Mouse (Mus musculus) cerebellum, postnatal 4 days (tissue): ENCODE data around the gene Trim9.

ENCODE experiments used
- DNase-seq, 2 experiments: peaks; one replicate each; pipeline ENCODE4 v3.0.0; 2022; ENCODE audit warnings: low spot score in 2 of 2, mixed read lengths in 1 of 2

The Trim9 gene

DNA sequence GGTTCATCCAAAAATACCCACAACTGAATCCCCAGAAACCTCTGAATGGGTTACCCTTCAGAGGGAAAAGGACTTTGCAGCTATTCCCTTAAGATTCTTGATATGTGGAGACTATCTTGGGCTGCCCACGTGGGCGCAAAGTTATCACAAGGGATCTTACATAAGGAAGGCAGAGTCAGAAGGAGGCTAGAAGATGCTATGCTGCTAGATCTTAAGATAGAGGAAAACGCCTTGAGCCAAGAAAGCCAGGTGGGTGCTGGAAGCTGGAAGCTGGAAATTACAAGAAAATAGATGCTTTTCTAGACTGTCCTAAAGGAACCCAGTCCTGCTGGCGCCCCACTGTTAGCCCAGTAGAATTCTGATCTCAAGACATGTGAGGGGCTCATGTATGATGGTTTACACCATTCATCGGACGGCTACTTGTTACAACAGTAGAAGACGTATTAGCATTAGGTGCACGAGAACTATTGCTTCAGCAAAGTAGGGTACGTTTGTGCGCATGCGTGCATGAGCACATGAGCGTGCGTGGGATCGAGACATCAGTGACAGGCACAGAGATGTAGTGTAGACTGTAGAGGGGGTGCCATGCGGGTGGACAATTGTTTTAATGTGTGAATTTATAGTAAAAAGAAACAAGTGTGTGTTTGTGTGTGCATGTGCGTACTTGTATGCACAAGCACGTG lies 85.0 kb downstream of the Trim9 start:
- DNase-seq, result no peak

DNA sequence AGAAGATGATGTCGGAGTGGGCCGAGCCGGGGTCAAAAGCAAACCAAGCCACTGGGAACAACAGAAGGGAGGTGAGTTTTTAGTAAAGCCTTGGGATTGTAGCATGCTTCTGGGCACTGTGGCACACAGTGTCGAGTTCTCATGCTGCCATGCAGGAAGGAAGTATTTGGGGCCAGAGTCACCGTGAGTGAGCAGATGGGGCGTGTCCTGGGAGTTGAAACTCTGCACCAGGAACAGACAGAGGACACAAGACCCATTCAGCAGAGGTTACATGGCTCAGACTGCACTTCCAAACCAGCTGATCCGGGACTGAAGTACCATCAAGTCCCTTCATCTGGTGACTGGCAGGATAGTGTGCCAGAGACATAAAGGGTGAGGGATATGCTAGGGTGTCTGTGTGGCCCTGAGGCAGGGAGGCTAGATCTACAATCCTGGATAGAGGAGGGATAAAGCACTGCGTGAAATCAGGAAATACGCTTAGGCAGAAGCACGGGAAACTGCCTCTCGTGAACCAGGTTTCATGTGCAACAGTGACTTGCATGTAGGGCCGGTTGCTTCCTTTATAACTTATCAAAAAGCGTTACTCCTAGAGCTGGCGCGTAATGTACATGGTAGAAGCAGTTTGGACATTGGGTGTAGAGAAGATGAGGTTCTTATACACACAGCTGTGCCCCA lies 96.1 kb downstream of the Trim9 start:
- no peak for DNase-seq

DNA sequence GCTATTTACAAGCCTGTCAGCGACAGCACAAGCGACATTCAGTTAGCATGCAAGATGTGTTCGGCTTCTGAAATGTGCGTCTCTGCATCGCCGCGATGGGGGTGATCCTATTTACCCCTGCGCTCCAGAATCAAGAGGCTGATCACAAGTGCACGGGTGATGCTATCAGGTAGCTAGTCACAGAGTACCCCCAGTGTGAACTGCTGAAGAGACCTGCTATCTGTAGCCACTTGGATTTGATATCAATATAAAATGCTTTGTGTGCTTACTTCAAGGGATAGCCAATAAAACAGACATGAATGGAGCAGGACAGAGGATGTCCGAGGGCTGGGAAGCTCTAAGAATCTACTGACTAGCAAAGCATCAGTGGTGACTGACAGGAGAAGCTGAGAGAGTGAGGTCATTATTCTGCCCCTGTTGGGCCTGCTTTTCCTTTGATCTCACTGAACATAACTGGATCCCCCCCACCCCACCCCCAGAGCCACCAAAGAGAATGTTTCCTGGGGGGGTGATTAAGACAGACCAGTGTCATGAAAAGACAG lies 97.7 kb downstream of the Trim9 start:
- DNase-seq, result no peak

DNA sequence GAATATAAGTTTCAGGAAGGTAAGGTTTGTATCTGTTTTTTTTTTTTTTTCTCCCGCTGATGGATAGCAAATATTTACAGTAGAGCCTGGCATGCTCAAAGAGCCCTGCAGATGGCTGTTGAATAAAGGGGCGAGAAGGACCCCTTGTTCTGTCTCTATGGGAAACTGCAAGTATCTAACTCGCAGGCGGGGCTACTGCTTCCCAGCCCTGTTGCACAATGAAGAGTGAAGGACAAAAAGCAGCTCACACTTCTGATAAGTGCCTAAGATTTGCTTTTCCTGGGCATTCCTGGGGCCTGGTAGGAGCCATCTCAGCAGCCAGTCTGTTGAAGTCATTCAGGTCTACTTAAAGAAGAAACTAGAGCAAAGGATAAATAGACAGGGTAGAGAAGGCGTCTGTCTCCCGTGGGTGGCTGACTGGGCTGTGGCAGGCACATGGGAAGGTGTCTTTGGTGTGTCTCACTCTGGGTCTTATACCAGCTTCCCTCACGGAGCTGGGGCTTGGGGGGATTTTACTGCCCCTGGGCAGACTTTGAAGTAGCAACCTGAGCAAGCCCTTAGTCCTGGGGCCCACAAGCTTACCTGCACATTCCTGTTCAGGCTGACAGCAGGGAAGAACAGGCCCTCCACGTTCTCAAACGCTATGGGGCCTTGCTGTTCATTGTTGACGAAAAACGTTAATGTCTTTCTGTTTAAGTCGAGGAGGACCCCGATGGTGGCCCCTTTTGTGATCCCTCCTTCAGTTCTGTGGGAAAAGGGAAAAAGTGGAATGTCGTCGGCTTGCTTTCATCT lies 99.5 kb downstream of the Trim9 start:
- DNase-seq, result no peak

DNA sequence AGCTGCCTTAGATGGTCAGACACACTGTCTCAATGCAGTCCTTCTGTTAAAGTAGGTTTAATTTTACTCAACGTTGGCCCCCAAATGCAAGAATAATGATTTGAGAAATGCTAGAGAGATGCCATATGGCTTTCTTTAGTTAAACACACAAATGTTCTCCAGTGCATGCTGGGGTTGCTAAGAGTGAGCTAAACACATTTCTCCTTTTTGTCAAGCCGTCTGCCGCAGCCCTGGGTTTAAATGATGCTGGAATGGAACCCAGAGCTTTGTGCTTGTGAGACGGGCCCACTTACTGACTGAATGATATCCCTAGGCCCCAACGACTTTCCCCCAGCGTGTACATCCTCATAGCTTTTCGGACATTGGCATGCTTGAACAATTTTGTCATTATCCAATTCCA lies 104.9 kb downstream of the Trim9 start:
- DNase-seq, result no peak

DNA sequence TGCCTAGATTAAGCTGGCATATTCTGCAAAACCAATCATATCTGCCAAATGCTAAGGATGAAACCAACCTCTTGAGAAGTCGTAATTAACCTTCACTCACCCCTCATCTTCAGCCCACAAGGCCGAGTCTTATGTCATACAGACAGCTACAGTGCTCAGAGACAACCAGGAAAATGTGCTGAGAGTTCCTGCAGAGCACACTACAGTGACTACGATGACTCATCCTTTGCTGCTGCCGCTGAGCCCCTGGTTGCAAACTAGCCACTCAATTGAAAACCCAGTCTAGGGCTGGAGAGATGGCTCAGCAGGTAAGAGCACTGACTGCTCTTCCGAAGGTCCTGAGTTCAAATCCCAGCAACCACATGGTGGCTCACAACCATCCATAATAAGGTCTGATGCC lies 107.7 kb downstream of the Trim9 start:
- no peak for DNase-seq

DNA sequence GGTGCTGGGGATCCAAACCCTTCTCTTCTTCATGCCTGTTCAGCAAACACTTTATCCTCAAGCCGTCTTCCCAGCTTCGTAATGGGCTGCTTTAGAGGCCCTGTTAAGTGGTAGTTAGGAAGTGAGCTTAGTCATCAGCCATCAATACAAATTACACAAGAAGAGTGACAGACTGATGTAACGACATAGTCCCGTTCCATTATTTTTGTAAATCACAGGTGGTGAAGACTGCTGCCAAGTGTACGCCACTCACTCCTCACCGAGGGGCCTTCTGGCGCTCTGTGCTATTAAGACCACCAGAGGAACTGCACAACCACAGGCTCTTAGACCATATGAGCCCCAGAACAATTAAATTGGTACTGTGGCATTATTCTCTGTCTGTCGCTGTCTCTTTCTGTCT lies 108.8 kb downstream of the Trim9 start:
- DNase-seq, result no peak

DNA sequence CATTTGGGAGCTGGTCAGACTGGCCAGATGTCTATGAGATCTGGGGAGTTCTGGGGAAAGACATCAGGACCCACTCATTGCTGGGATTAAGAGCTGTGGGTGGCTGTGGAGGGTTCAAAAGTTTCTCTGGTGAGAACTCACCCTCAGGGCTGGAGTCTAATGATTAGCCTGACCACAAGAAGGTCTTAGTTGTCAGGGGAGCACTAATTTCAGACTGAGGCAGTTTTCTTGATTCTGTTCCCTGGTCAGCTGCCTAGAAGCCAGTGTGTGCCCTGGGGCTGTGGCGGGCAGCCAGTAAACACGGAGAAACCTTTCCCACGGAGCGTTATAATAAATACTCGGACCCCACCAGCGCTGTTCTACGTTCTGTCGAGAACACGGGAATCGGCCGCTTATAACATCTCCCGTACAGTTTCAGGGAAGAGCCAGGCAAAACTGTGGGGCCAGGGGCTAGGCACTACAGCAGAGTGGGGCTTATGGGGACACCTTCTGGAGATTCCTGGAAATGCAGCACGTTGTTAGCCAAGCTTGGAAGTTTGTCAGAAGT lies 112.4 kb downstream of the Trim9 start:
- DNase-seq, result peak; percentile 73 to 85

DNA sequence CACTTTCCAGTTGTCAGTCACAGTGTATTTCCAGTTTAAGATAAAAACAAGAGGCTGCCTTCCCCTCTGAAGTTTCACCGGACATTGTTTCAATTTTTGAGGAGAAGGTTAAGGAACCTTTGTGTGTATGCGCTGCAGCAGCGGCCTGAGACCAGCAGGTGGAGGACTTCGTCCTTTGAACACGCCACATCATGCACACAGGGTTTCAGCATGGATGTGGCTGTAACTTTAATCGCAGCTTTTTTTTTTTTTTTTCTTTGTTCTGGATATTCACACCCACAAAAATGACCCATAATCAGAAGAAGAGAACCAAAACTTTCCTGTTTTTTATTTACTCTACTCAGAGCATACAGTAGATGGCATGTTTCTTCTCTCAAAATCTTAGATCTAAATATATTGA lies 113.0 kb downstream of the Trim9 start:
- peak in 1 of 2 experiments; percentile 37 for DNase-seq

DNA sequence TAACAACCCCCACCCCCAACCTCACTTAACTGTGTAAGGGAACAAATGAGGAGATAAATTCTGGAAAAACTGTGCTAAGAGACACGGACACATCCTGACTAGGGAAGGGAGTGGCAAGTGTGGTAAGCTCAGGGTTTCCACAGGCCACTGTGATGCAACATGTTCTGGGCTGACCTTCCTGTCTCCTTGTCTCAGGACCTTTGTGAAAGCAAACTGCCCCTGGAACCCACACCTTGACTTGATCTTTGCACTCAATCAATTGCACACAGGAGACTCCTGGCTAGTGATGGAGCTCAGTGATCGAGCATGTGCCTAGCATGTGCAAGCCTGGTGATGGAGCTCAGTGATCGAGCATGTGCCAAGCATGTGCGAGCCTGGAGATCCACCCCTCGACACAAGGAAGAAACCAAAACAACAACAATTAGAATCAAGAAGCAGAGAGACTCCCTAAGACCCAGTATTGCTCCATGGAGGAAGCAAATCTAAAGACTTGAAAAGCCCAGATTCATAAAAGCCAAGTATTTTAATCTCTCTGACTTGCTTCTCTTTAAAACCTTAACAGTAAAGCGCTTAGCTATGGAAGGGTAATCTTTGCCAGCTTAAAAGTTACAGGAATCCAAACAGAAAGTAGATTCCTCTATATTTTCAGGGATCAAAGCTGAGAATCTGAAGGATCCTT lies 113.6 kb downstream of the Trim9 start:
- no peak for DNase-seq

DNA sequence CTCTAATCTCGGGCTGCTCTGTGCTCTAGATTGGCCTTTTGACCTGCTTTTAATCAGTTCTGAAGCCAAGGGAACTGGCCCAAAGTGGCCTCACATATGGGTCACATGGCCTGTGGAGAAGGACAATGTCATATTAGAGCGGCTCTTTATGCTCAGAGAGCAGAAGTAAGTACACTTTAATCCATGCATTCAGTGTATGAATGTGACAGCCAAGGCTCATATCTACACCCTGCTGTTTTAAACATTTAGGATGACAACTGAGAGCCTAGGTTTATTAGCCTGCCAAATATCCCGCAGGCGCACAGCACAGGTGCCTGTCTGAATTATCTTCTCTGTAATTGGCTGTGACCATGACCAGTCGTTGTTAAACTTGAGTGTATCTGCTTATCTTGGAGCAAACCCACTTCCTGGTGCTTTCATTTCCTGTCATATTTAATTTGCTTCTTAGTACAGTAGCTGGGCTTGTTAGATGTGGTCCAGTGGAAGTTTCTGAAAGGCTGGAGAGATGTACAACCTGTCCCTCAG lies 115.3 kb downstream of the Trim9 start:
- no peak for DNase-seq

DNA sequence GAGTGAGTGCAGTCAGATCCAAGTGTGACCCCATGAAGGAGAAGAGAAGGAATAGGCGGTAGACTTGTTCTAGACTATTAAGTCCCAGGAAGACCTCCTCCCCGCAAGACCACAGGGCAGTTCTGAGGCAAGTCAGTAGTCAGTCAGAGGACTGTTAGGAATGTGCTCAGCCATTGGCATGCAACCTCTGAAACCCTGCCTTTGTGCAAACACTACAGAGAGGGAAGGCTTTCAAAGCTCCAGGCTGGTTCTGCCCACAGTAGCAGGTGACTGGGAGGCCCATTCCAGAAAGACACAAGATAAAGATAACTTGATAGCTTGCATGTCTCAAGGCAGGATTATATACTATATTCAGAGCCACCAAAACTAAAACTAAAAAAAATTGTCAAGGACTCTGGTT lies 116.1 kb downstream of the Trim9 start, which contains the start of gene Pygl:
Gene Pygl (minus strand): TSS at position 195 of the 400 bp plus-strand sequence.
- DNase-seq, result no peak

DNA sequence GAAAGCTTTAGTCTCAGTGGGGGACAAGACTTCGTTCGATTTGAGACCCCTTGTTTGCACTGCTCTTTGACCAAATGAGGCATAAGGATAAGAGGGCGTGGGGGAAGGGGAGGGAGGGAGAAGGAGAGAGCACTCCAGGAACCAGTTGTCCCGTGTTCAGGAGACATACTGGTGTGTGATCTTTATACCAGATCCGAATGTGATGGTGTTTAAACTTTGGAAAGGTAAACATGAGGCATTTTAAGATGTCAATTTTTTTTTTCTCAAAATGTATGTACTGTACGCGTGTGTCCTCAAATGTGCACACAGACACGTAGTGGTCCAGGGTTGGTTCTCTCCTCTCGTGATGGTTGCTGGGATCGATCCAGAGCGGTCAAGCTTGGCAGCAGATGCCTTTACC lies 119.3 kb downstream of the Trim9 start:
- no peak for DNase-seq

DNA sequence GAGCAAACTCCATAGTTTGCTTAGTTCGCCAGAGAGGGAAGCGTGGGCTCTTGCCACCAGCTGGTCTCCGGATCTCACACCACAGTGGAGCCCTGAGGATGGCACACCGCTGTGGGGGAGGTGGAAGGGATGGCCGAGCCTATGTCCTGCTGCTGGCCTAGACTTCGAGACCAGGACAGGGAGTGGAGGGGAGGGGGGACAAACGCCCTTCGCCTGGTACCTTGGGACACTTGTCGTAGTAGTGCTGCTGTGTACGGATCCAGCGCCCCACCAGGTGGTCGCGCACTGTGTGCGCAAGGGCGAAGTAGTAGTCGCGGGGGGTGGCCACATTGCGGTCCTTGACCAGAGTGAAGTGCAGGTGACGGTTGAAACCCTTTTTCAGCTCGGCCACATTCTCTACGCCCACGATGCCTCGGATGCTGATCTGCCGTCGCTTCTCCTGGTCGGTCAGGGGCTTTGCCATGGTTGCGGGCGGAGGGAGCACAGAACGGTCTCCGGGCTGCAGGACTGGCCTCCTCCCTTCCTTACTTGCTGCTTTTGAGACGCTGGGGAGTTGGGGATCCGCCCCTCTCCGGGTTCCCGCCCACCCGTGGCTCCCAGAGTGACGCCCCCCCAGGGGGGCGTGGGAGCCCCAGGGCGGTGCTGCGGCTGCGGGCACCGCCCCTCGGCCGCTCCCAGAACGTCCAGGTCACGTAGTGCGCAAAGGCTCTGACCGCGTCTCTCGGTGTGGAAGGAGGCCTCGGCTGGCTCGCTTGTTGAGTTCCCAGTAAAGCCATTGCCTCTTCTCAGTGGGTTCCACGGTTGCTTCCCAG lies 120.1 kb downstream of the Trim9 start:
- peak in 1 of 2 experiments; percentile 10 for DNase-seq

DNA sequence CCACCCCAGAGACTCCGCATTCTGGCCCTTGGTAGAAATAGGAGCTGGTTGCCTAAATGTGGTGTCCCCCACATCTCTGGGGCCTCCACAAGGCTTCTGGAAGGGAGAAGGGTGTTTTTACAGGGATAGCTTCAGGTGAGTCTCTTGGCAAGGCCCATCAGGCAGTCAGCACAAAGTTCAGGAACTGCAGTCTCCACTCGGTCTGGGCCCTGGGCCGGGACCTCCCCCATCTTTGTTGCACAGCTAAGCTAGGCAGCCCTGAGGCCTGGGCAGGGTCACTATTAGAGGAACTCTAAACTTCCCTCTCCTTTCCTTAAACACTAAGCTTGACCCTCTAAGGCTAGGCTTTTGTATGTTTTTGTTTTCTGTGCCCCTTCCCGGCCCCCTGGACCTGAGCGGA lies 120.8 kb downstream of the Trim9 start:
- no peak for DNase-seq

DNA sequence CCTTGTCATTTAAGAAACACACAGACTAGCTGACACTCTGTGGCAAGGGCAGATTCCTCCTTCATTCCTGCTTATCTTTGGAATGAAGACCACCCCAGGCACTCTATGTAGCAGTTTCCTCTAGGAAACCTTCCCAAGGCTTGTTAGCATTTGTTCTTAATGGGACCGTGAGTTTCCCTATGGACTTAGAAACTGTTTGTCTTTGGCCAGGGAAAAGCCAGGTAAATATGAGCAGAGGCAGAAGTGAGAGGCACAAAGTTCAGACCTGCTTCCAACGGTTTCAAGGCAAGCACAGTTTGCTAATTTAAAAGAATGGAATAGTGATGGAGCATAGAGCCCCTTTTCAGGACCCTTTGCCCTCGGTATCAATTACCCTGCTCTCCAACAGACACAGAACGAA lies 124.1 kb downstream of the Trim9 start:
- no peak for DNase-seq

DNA sequence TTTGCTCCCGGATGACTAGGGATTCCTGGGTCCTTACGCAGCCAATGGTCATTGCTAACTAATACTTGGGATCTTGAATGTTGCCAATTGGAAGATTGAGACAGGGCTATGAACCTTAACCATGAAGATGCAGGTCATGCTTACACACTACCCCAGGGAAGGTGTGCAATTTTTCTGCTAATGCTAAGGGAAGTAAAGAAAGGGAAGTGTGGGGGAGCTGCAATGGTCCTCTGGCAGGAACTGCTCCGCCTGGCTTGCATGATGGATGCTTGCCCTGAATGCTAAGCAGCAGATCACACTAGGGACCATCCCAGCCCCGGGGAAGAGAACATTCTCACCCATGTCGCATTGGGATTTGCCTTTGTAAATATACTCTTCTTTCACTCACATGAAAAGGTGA lies 126.0 kb downstream of the Trim9 start:
- DNase-seq, result no peak

DNA sequence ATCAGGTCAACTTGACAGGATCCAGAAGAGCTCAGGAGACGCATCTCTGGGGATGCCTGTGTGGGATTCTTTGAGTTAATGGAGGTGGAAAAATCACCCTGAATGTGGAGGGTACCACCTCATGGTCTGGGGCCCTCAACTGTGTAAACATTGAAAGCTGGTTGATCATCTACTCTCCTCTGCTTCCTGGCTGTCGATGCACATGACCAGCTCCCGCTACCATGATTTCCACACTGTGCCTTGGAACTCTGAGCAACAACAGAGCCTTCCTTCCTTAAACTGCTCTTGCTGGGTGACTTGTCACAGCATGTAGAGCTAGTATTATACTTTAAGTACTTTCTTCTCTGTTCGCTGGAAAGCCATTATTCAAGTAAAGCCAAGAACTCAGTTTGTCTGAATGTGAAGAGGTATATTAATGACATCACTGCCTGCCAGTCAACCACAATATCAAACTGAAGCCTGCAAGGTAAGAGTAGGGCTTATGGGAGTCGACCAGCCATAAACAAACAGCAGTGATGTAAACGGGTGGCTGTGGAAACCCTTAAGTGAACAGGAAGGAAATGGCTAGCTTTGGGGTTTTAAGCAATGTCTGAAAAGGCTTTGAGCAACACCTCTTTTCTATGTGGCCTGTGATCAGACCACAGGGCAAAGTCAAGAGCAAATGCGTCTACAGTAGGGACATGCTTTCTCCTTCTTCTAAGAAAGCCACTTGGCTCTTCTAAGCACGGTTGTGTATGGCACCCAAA lies 128.4 kb downstream of the Trim9 start:
- DNase-seq, result no peak

DNA sequence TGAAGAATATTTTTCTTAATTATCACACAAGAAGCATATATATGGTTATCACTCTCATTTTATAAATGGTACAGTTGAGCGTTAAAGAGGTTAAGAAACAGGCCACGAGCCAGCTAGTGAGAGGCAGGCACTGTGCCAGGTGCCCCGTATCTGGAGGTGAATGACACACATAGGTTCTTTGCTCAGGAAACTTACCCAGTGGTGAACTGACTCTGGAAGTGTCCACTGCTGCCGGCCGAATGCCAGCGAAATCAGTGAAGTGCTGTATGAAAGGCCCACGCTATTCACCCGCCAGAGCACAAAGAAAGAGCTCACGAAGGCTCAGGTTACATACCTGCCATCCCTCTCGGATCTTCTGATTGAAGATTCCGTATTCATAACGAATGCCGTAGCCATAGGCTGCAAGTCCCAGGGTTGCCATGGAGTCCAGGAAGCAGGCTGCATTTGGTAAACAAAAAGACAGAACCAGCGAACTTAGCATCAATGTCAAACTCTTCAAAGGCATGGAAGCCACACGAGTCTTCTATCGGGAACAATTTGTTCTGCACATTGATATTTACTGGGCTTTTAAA lies 131.1 kb downstream of the Trim9 start:
- DNase-seq, result no peak
